Mouse (Mus musculus): Measurements from ENCODE around the gene Zfand3. TPM values are rescaled to one million over a fixed set of nuclear protein-coding genes. Genes with fewer than 3 reads are reported as not detected.

The Zfand3 gene
- total and polyA plus RNA-seq, 2 experiments, result 46.7 to 63.3 TPM

GRCm38 (mm10) chr17:30027343-30028029, 23.0 kb downstream of the Zfand3 start:
- no peak overlapping the region for H3K9ac ChIP-seq (ENCODE audit: low read depth, low read length)
- no peak overlapping the region for H3K27ac ChIP-seq (replicated peaks; ENCODE audit: insufficient read depth, low read depth, low read length)
- peaks cover 37% of the 10 kb centered on the region; the same call in 1 of the 2 replicates for H3K79me2 ChIP-seq (ENCODE audit: control insufficient read depth, insufficient read depth, low read length)
- TF ChIP-seq POLR2A (IDR thresholded peaks at IDR 0.05; ENCODE audit: extremely low read depth, insufficient read depth, low read length) (no peak), CTCF (IDR thresholded peaks at IDR 0.05; ENCODE audit: low read depth, low read length) (no peak)
- H3K36me3 ChIP-seq (ENCODE audit: control insufficient read depth, insufficient read depth, low read length), result peaks cover 2% of the 10 kb centered on the region; the same call in 1 of the 2 replicates
- H3K4me3 ChIP-seq (ENCODE audit: insufficient read depth, low read depth, low read length), result no peak overlapping the region
- 5% methylated on average over 1 of the region's 1 CpGs for WGBS
- no peaks in the 10 kb centered on the region for H3K27me3 ChIP-seq (ENCODE audit: control insufficient read depth, insufficient read depth, low read length)
- peaks cover 30% of the 10 kb centered on the region for H3K4me1 ChIP-seq (ENCODE audit: control insufficient read depth, insufficient read depth, low read length)
- DNase-seq (ENCODE audit: extremely low read depth, low read depth, low spot score), result peak; percentile 76

- H3K4me3 ChIP-seq (ENCODE audit: insufficient read depth, low read depth, low read length), result no peak overlapping the region
- no peaks in the 10 kb centered on the region for H3K27me3 ChIP-seq (ENCODE audit: control insufficient read depth, insufficient read depth, low read length)
- H3K27ac ChIP-seq (replicated peaks; ENCODE audit: insufficient read depth, low read depth, low read length), result no peak overlapping the region
- WGBS, result 59% methylated on average over 7 of the region's 7 CpGs
- peaks cover 2% of the 10 kb centered on the region; the same call in 1 of the 2 replicates for H3K36me3 ChIP-seq (ENCODE audit: control insufficient read depth, insufficient read depth, low read length)
- peaks cover 43% of the 10 kb centered on the region; the same call in 1 of the 2 replicates for H3K79me2 ChIP-seq (ENCODE audit: control insufficient read depth, insufficient read depth, low read length)
- no peak for DNase-seq (ENCODE audit: extremely low read depth, low read depth, low spot score)
- TF ChIP-seq CTCF (IDR thresholded peaks at IDR 0.05; ENCODE audit: low read depth, low read length) (no peak), POLR2A (IDR thresholded peaks at IDR 0.05; ENCODE audit: extremely low read depth, insufficient read depth, low read length) (no peak)
- peaks cover 32% of the 10 kb centered on the region for H3K4me1 ChIP-seq (ENCODE audit: control insufficient read depth, insufficient read depth, low read length)
- no peak overlapping the region for H3K9ac ChIP-seq (ENCODE audit: low read depth, low read length)
Measured at GRCm38 (mm10) chr17:30029633-30030226, 25.2 kb downstream of the Zfand3 start.

GRCm38 (mm10) chr17:30032796-30033195, 28.3 kb downstream of the Zfand3 start:
- peaks cover 2% of the 10 kb centered on the region; the same call in 1 of the 2 replicates for H3K36me3 ChIP-seq (ENCODE audit: control insufficient read depth, insufficient read depth, low read length)
- H3K4me1 ChIP-seq (ENCODE audit: control insufficient read depth, insufficient read depth, low read length), result peaks cover 12% of the 10 kb centered on the region
- H3K27ac ChIP-seq (replicated peaks; ENCODE audit: insufficient read depth, low read depth, low read length), result no peak overlapping the region
- H3K27me3 ChIP-seq (ENCODE audit: control insufficient read depth, insufficient read depth, low read length), result no peaks in the 10 kb centered on the region
- no peak overlapping the region for H3K9ac ChIP-seq (ENCODE audit: low read depth, low read length)
- H3K4me3 ChIP-seq (ENCODE audit: insufficient read depth, low read depth, low read length), result no peak overlapping the region
- 95% methylated on average over 4 of the region's 4 CpGs for WGBS
- peaks cover 48% of the 10 kb centered on the region; the same call in 1 of the 2 replicates for H3K79me2 ChIP-seq (ENCODE audit: control insufficient read depth, insufficient read depth, low read length)
- no peak for DNase-seq (ENCODE audit: extremely low read depth, low read depth, low spot score)
- TF ChIP-seq POLR2A (IDR thresholded peaks at IDR 0.05; ENCODE audit: extremely low read depth, insufficient read depth, low read length) (no peak), CTCF (IDR thresholded peaks at IDR 0.05; ENCODE audit: low read depth, low read length) (no peak)

- H3K27ac ChIP-seq (replicated peaks; ENCODE audit: insufficient read depth, low read depth, low read length), result no peak overlapping the region
- peaks cover 2% of the 10 kb centered on the region; the same call in 1 of the 2 replicates for H3K36me3 ChIP-seq (ENCODE audit: control insufficient read depth, insufficient read depth, low read length)
- DNase-seq (ENCODE audit: extremely low read depth, low read depth, low spot score), result no peak
- TF ChIP-seq POLR2A (IDR thresholded peaks at IDR 0.05; ENCODE audit: extremely low read depth, insufficient read depth, low read length) (no peak), CTCF (IDR thresholded peaks at IDR 0.05; ENCODE audit: low read depth, low read length) (no peak)
- no peaks in the 10 kb centered on the region for H3K27me3 ChIP-seq (ENCODE audit: control insufficient read depth, insufficient read depth, low read length)
- no peak overlapping the region for H3K9ac ChIP-seq (ENCODE audit: low read depth, low read length)
- whole genome bisulfite sequencing, result 75% methylated on average over 4 of the region's 4 CpGs
- H3K4me3 ChIP-seq (ENCODE audit: insufficient read depth, low read depth, low read length), result no peak overlapping the region
- peaks cover 51% of the 10 kb centered on the region for H3K79me2 ChIP-seq (ENCODE audit: control insufficient read depth, insufficient read depth, low read length)
- peaks cover 5% of the 10 kb centered on the region for H3K4me1 ChIP-seq (ENCODE audit: control insufficient read depth, insufficient read depth, low read length)
Measured at GRCm38 (mm10) chr17:30033991-30034390, 29.5 kb downstream of the Zfand3 start.

- Histone ChIP-seq H3K4me3 (ENCODE audit: insufficient read depth, low read depth, low read length) (no peak overlapping the region), H3K27me3 (ENCODE audit: control insufficient read depth, insufficient read depth, low read length) (no peaks in the 10 kb centered on the region), H3K79me2 (ENCODE audit: control insufficient read depth, insufficient read depth, low read length) (peaks cover 44% of the 10 kb centered on the region), H3K4me1 (ENCODE audit: control insufficient read depth, insufficient read depth, low read length) (peaks cover 7% of the 10 kb centered on the region), H3K36me3 (ENCODE audit: control insufficient read depth, insufficient read depth, low read length) (peaks cover 2% of the 10 kb centered on the region; the same call in 1 of the 2 replicates), H3K27ac (replicated peaks; ENCODE audit: insufficient read depth, low read depth, low read length) (no peak overlapping the region), H3K9ac (ENCODE audit: low read depth, low read length) (no peak overlapping the region)
- TF ChIP-seq POLR2A (IDR thresholded peaks at IDR 0.05; ENCODE audit: extremely low read depth, insufficient read depth, low read length) (no peak), CTCF (IDR thresholded peaks at IDR 0.05; ENCODE audit: low read depth, low read length) (no peak)
- 57% methylated on average over 4 of the region's 4 CpGs for WGBS
- no peak for DNase-seq (ENCODE audit: extremely low read depth, low read depth, low spot score)
Measured at GRCm38 (mm10) chr17:30035216-30036005, 30.9 kb downstream of the Zfand3 start.
